Comparison of ENCODE assay signal across 8 mouse cellular contexts in the genomic region with DNA sequence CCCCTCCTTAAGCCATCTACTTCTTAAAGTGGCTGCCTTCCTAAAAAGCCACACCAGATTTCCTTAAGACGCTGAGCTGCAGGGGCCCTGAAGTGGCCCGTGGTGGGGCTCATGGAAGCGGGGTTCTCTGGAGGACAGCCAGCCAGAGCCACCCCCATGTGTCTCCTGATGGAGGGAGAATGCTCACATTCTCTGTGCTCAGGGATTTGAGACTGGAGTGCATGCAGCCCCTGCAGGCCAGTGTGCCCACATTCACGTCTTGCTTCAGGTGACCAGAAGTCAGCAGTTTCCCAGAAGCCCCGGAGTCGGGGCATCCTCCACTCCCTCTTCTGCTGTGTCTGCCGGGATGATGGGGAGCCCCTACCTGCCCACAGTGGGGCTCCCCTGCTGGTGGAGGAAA. TPM values are rescaled to one million over a fixed set of nuclear protein-coding genes. Genes with fewer than 3 reads are reported as not detected.
DNase-seq lines count a peak whose midpoint lies in the region; ATAC-seq and TF ChIP-seq lines count a peak whose summit lies in the region.

No protein-coding gene starts in this region.

- dilution Hi-C loops in CH12.LX (cut with MboI; ENCODE audit: extremely low pct_ligation_motif_present, extremely low pct_unique_long_range_greater_than_20kb, low sequenced_read_pairs): no loop called here

- H3K79me2 ChIP-seq in CH12.LX (replicated peaks; ENCODE audit: control insufficient read depth, extremely low read depth, insufficient read depth, poor library complexity, severe bottlenecking): peaks cover 21% of the 10 kb centered on the region

- 36% methylated on average over 7 of the region's 7 CpGs for WGBS in heart, embryonic 16.5 days
- WGBS in liver, embryonic 15.5 days (ENCODE audit: insufficient replicate concordance): 51% methylated on average over 7 of the region's 7 CpGs

- peak overlapping the region; percentile 98 for H3K9ac ChIP-seq in CH12.LX (ENCODE audit: insufficient read depth, low read depth)
- peak overlapping the region; percentile 98 for H3K9ac ChIP-seq in heart, embryonic 16.5 days (ENCODE audit: low read length)
- peak overlapping the region; percentile 95 for H3K9ac ChIP-seq in liver, embryonic 15.5 days

- H3K27ac ChIP-seq in gastrocnemius, adult 2 months: peak overlapping the region; percentile 98
- peak overlapping the region; percentile 12; the same call in 1 of the 2 replicates for H3K27ac ChIP-seq in CH12.LX (ENCODE audit: insufficient read depth, low read depth)
- peak overlapping the region; percentile 21; the same call in 1 of the 2 replicates for H3K27ac ChIP-seq in heart, embryonic 16.5 days (ENCODE audit: low read length)
- H3K27ac ChIP-seq in liver, embryonic 15.5 days (replicated peaks): peak overlapping the region; percentile 97

- peaks cover 19 to 22% of the 10 kb centered on the region in 2 experiments for H3K36me3 ChIP-seq in CH12.LX (replicated peaks in 1 of 2; ENCODE audit: control insufficient read depth in 1 of 2, insufficient read depth in 1 of 2, low read length in 1 of 2)
- peaks cover 16% of the 10 kb centered on the region for H3K36me3 ChIP-seq in heart, embryonic 16.5 days (ENCODE audit: control insufficient read depth, insufficient read depth)
- H3K36me3 ChIP-seq in liver, embryonic 15.5 days (replicated peaks): peaks cover 25% of the 10 kb centered on the region

- no peak for DNase-seq in gastrocnemius, adult 2 months
- no peak for DNase-seq in gastrocnemius, postnatal 10 days
- DNase-seq in CH12.LX (ENCODE audit: extremely low read depth): no peak
- no peak for DNase-seq in left cerebral cortex, postnatal 25 days (ENCODE audit: low spot score in 2 of 2)
- no peak for DNase-seq in layer of hippocampus, postnatal 25 days (ENCODE audit: extremely low spot score in 1 of 2, low spot score in 1 of 2)
- no peak for DNase-seq in adrenal gland, adult (ENCODE audit: inconsistent age in 2 of 2, low spot score in 1 of 2)

- TF ChIP-seq POLR2A in CH12.LX (IDR thresholded peaks at IDR 0.05; ENCODE audit: low read depth, low read length): no peak

- ATAC-seq in heart, embryonic 16.5 days (replicated peaks; ENCODE audit: extremely low read depth, insufficient read depth, low FRiP score): no peak
- ATAC-seq in liver, embryonic 15.5 days (ENCODE audit: insufficient read depth): no peak

- in situ Hi-C loops in CH12.LX (cut with MboI; ENCODE audit: low pct_ligation_motif_present, low pct_unique_long_range_greater_than_20kb, low sequenced_read_pairs): loop anchor here (5.0 to 10.0 kb wide), 2 partner anchors 52 to 81 kb away; no protein-coding TSS in a partner anchor

- H3K27me3 ChIP-seq in CH12.LX (replicated peaks): no peaks in the 10 kb centered on the region
- H3K27me3 ChIP-seq in heart, embryonic 16.5 days (ENCODE audit: control insufficient read depth, insufficient read depth, low read length): no peaks in the 10 kb centered on the region
- no peaks in the 10 kb centered on the region for H3K27me3 ChIP-seq in liver, embryonic 15.5 days

- no peak for TF ChIP-seq CTCF in gastrocnemius, adult 2 months (IDR thresholded peaks at IDR 0.05)
- TF ChIP-seq CTCF in CH12.LX (conservative IDR thresholded peaks at IDR 0.05 in 1 of 2, IDR thresholded peaks at IDR 0.05 in 1 of 2; ENCODE audit: low read depth in 2 of 2, low read length in 2 of 2): no peak

- peak overlapping the region; percentile 99 for H3K4me3 ChIP-seq in gastrocnemius, adult 2 months
- H3K4me3 ChIP-seq in CH12.LX (replicated peaks in 1 of 3; ENCODE audit: low read depth in 2 of 3, low read length in 2 of 3, poor library complexity in 1 of 3): peak overlapping the region; percentile 65 to 86 (median 73)
- H3K4me3 ChIP-seq in heart, embryonic 16.5 days (ENCODE audit: low read length): peak overlapping the region; percentile 82
- peak overlapping the region; percentile 94 for H3K4me3 ChIP-seq in liver, embryonic 15.5 days (replicated peaks)

- peaks cover 4 to 56% of the 10 kb centered on the region in 2 experiments; a peak in 3 of 4 replicates for H3K4me1 ChIP-seq in CH12.LX (ENCODE audit: control insufficient read depth in 1 of 2, insufficient read depth in 2 of 2)
- peaks cover 25% of the 10 kb centered on the region for H3K4me1 ChIP-seq in heart, embryonic 16.5 days (ENCODE audit: control insufficient read depth, insufficient read depth, low read length)
- peaks cover 76% of the 10 kb centered on the region for H3K4me1 ChIP-seq in liver, embryonic 15.5 days (replicated peaks)

- TF ChIP-seq EP300 in CH12.LX (IDR thresholded peaks at IDR 0.05; ENCODE audit: low read length): no peak

- peak overlapping the region; percentile 41 for H3K4me2 ChIP-seq in CH12.LX (ENCODE audit: insufficient read depth, low read depth, poor library complexity, severe bottlenecking)
- peak overlapping the region; percentile 85 for H3K4me2 ChIP-seq in heart, embryonic 16.5 days (ENCODE audit: low read depth, low read length)
- H3K4me2 ChIP-seq in liver, embryonic 15.5 days: peak overlapping the region; percentile 98

- intact Hi-C loops in gastrocnemius, adult 2 months (cut with DNase I): loop anchor here (10.0 kb wide), 1 partner anchor 922 kb away; a partner anchor contains a TSS
- intact Hi-C loops in left cerebral cortex, postnatal 25 days (cut with DNase I): loop anchor here (5.0 kb wide), 1 partner anchor 156 kb away; a partner anchor contains a TSS

- no peaks in the 10 kb centered on the region for H3K9me3 ChIP-seq in CH12.LX (replicated peaks; ENCODE audit: low read length)
- no peaks in the 10 kb centered on the region for H3K9me3 ChIP-seq in heart, embryonic 16.5 days (replicated peaks; ENCODE audit: control insufficient read depth, low read length)
- H3K9me3 ChIP-seq in liver, embryonic 15.5 days (replicated peaks): no peaks in the 10 kb centered on the region

- no peak for TF ChIP-seq RAD21 in CH12.LX (IDR thresholded peaks at IDR 0.05; ENCODE audit: low read depth, low read length)

TF ChIP-seq in CH12.LX, 34 proteins besides CTCF, POLR2A, EP300 and RAD21 (continues in another document):
- TF ChIP-seq NRF1 (IDR thresholded peaks at IDR 0.05; ENCODE audit: low read depth, low read length): no peak
- TF ChIP-seq ELF1 (IDR thresholded peaks at IDR 0.05; ENCODE audit: low read depth, low read length): no peak
- no peak for TF ChIP-seq USF2 (conservative IDR thresholded peaks at IDR 0.05; ENCODE audit: low read depth, low read length)
- TF ChIP-seq POLR2AphosphoS2 (IDR thresholded peaks at IDR 0.05; ENCODE audit: low read depth, low read length): no peak
- TF ChIP-seq MAFK (IDR thresholded peaks at IDR 0.05; ENCODE audit: insufficient replicate concordance, low read length): no peak
- no peak for TF ChIP-seq TBP (conservative IDR thresholded peaks at IDR 0.05; ENCODE audit: low read depth, low read length)
- TF ChIP-seq MEF2A (IDR thresholded peaks at IDR 0.05; ENCODE audit: borderline replicate concordance, low read depth, low read length): no peak
- TF ChIP-seq KAT2A (IDR thresholded peaks at IDR 0.05; ENCODE audit: insufficient replicate concordance, low read length): no peak
- no peak for TF ChIP-seq JUND (conservative IDR thresholded peaks at IDR 0.05; ENCODE audit: low read depth, low read length)
- TF ChIP-seq MYC (IDR thresholded peaks at IDR 0.05; ENCODE audit: low read depth, low read length): no peak
- no peak for TF ChIP-seq ZKSCAN1 (IDR thresholded peaks at IDR 0.05; ENCODE audit: borderline replicate concordance, low read depth, low read length)

RNA-seq across cellular contexts. Expression of a gene that starts 1.7 kb away (rescaled TPM):
- 100 to 1,000 TPM in 1 of 2 experiments, 10 to 100 TPM in 1; 92.2 to 111 TPM for total RNA-seq in gastrocnemius, adult 2 months (2021)
- total RNA-seq in gastrocnemius, postnatal 10 days (2021): 100 to 1,000 TPM in 1 of 2 experiments, 10 to 100 TPM in 1; 99.4 to 103 TPM
- total RNA-seq in CH12.LX (2012; rRNA removed) (23.4 and 26.0 TPM in 2 replicates), CH12.LX (2014; rRNA removed) (11.8 and 14.4 TPM in 2 replicates)
- 57.5 and 65.8 TPM in 2 replicates for polyA plus RNA-seq in CH12.LX (2012; ENCODE audit: insufficient read length, low read depth)
- 64.6 and 66.7 TPM in 2 replicates for polyA plus RNA-seq in heart, embryonic 16.5 days (2015; fragmentation: Nextera tagmentation; extraction: Ambion mirVana)
- 44.8 and 48.4 TPM in 2 replicates for polyA plus RNA-seq in liver, embryonic 15.5 days (2015; fragmentation: Nextera tagmentation; extraction: Ambion mirVana)
- 10 to 100 TPM; 22.5 to 27.1 TPM for total RNA-seq in left cerebral cortex, postnatal 25 days (2021)
- total RNA-seq in layer of hippocampus, postnatal 25 days (2021): 10 to 100 TPM; 32.2 to 34.1 TPM

RNA-seq across cellular contexts. Expression of a gene that starts 16.2 kb away (rescaled TPM):
- total RNA-seq in gastrocnemius, adult 2 months (2021): not detected
- total RNA-seq in gastrocnemius, postnatal 10 days (2021): under 1 TPM; 0.09 to 0.16 TPM
- 0.08 TPM in 1 of 2 replicates, not detected in the other for total RNA-seq in CH12.LX (2012; rRNA removed)
- not detected in 2 replicates for total RNA-seq in CH12.LX (2014; rRNA removed)
- 0.10 TPM in 1 of 2 replicates, not detected in the other for polyA plus RNA-seq in CH12.LX (2012; ENCODE audit: insufficient read length, low read depth)
- 0.37 and 1.7 TPM in 2 replicates for polyA plus RNA-seq in heart, embryonic 16.5 days (2015; fragmentation: Nextera tagmentation; extraction: Ambion mirVana)
- polyA plus RNA-seq in liver, embryonic 15.5 days (2015; fragmentation: Nextera tagmentation; extraction: Ambion mirVana): 0.76 and 0.99 TPM in 2 replicates
- total RNA-seq in left cerebral cortex, postnatal 25 days (2021): under 1 TPM; 0.39 to 0.96 TPM
- 1 to 10 TPM in 1 of 2 experiments, under 1 TPM in 1; 0.52 to 1.1 TPM for total RNA-seq in layer of hippocampus, postnatal 25 days (2021)

RNA-seq across cellular contexts. Expression of a gene that starts 18.0 kb away (rescaled TPM):
- total RNA-seq in gastrocnemius, adult 2 months (2021): 1 to 10 TPM; 3.8 to 5.6 TPM
- total RNA-seq in gastrocnemius, postnatal 10 days (2021): 1 to 10 TPM; 2.5 to 5.2 TPM
- total RNA-seq in CH12.LX (2012; rRNA removed) (21.3 and 35.7 TPM in 2 replicates), CH12.LX (2014; rRNA removed) (14.0 and 17.0 TPM in 2 replicates)
- 85.8 and 96.4 TPM in 2 replicates for polyA plus RNA-seq in CH12.LX (2012; ENCODE audit: insufficient read length, low read depth)
- polyA plus RNA-seq in heart, embryonic 16.5 days (2015; fragmentation: Nextera tagmentation; extraction: Ambion mirVana): 3.4 and 4.3 TPM in 2 replicates
- polyA plus RNA-seq in liver, embryonic 15.5 days (2015; fragmentation: Nextera tagmentation; extraction: Ambion mirVana): 14.0 and 17.0 TPM in 2 replicates
- 1 to 10 TPM; 3.3 to 4.1 TPM for total RNA-seq in left cerebral cortex, postnatal 25 days (2021)
- total RNA-seq in layer of hippocampus, postnatal 25 days (2021): 1 to 10 TPM; 1.7 to 4.2 TPM

RNA-seq across cellular contexts. Expression of a gene that starts 31.1 kb away (rescaled TPM):
- under 1 TPM in 1 of 2 experiments, not detected in 1; 0.13 TPM for total RNA-seq in gastrocnemius, adult 2 months (2021)
- total RNA-seq in gastrocnemius, postnatal 10 days (2021): under 1 TPM; 0.16 to 0.36 TPM
- 0.21 and 0.30 TPM in 2 replicates for total RNA-seq in CH12.LX (2012; rRNA removed)
- total RNA-seq in CH12.LX (2014; rRNA removed): 0.11 and 0.20 TPM in 2 replicates
- 2.1 and 2.6 TPM in 2 replicates for polyA plus RNA-seq in CH12.LX (2012; ENCODE audit: insufficient read length, low read depth)
- 0.62 and 1.1 TPM in 2 replicates for polyA plus RNA-seq in heart, embryonic 16.5 days (2015; fragmentation: Nextera tagmentation; extraction: Ambion mirVana)
- polyA plus RNA-seq in liver, embryonic 15.5 days (2015; fragmentation: Nextera tagmentation; extraction: Ambion mirVana): 0.06 TPM in 1 of 2 replicates, not detected in the other
- under 1 TPM; 0.55 to 0.80 TPM for total RNA-seq in left cerebral cortex, postnatal 25 days (2021)
- total RNA-seq in layer of hippocampus, postnatal 25 days (2021): 1 to 10 TPM; 1.0 to 1.1 TPM

Comparison
In these comparisons a context has a peak if more than half of its experiments do, and no peak if none do; other contexts are left out.
1. H3K27ac ChIP-seq: peak in every context shown above with its lines; median percentile 98 in gastrocnemius, adult 2 months; 97 in liver, embryonic 15.5 days; 21 in heart, embryonic 16.5 days; 12 in CH12.LX.
2. H3K4me2 ChIP-seq: peak in every context shown above with its lines; median percentile 98 in liver, embryonic 15.5 days; 85 in heart, embryonic 16.5 days; 41 in CH12.LX.